Mouse (Mus musculus) cortical plate, adult 2 months (tissue): Measurements from ENCODE around the gene Cga.

Experiments used
- CTCF ChIP-seq: fragments of 200-500 bp; IDR thresholded peaks from 2 replicates; pipeline ENCODE4 v1.5.1; 2011; ENCODE audit warnings: mild to moderate bottlenecking, control low read depth, low read length; ENCODE audit not compliant: insufficient read depth; ENCODE audit errors: extremely low read depth
- POLR2A ChIP-seq: fragments of 200-500 bp; IDR thresholded peaks from 2 replicates; pipeline ENCODE4 v1.6.1; 2011; ENCODE audit warnings: mild to moderate bottlenecking, low read length, control low read depth; ENCODE audit not compliant: insufficient read depth; ENCODE audit errors: extremely low read depth

DNA sequence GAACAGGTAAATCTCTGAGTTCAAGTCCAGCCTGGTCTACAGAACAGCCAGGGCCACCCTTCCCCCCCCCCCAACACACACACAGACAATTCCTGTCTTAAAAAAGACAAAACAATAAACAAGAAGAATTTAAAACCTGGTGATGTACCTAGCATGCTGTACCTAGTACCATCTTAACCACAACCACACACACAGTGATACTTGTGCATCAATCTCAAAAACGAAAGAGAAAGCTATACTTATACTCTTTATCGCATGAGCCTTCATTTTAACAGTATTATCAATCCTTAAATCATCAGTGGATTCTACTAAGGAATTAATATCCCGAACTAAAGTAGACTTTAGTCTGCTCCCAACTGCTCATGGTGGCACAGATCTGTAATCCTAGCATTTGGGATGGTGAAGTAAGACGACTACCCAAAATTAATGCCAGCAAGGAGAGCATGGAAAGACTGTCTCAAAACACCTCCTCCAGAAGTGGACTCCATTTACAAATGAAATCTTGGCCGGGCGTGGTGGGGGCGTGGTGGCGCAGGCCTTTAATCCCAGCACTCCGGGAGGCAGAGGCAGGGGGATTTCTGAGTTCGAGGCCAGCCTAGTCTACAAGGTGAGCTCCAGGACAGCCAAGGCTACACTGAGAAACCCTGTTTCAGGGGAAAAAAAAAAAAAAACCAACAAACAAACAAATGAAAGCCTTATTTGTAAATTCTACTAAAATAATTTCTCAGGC, 12.5 kb upstream of the Cga start:
- no peak for TF ChIP-seq POLR2A
- no peak for TF ChIP-seq CTCF
